23 mouse cellular contexts compared by ENCODE assay signal in the genomic region with DNA sequence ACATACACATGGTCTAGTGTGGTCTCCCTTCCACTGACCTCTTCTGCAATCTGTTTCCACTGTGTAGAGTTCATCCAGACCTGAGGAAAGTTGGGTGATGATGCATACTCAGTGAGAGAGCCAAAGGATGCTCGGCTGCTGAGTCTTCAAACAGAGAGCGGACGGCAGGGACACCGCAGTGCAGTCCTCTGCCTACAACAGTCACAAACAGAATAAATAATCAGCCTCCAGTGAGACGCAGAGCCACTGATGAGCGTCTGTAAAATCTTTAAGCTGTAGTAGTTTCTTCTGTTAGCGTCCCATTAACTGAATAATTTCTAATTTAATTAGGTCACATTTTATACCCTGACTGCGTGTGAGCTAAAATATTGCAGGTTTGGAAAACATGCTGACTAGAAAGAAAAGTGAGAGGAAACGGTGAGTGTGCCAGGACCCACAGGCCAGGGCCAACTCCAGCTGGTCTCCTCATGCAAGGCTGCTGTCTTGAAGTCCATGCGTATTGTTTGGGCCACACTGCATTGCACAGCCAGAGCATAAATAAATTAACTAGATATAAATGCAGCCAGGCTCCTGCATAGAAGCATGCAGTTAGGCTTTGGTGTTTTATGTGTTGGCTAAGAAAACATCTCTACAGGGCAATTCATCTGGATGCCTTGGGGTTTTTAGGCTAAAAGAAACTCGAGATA.
DNase-seq lines count a peak whose midpoint lies in the region; ATAC-seq and TF ChIP-seq lines count a peak whose summit lies in the region.
"Had no signal": no experiment of that assay in that cellular context is flagged by ENCODE, and none has a peak within 500 bp of the region (broad histone marks: within the 10 kb centered on the region; RNA-seq: fewer than 3 reads in every experiment).

No protein-coding gene starts in this region.

- H3K4me3 ChIP-seq in embryonic facial prominence, embryonic 12.5 days, result no peak overlapping the region
- H3K4me3 ChIP-seq in embryonic facial prominence, embryonic 10.5 days, result no peak overlapping the region
- H3K4me3 ChIP-seq in hindbrain, postnatal 0 days (ENCODE audit: low read length), result no peak overlapping the region
- no peak overlapping the region for H3K4me3 ChIP-seq in hindbrain, embryonic 12.5 days
- H3K4me3 ChIP-seq: forebrain, embryonic 10.5 days; heart, adult 2 months; liver, embryonic 13.5 days had no signal

- ATAC-seq in embryonic facial prominence, embryonic 12.5 days (ENCODE audit: insufficient number of reproducible peaks, insufficient read depth, low FRiP score, low TSS enrichment), result peak; percentile 28; the same call in 1 of the 2 replicates
- ATAC-seq in hindbrain, postnatal 0 days, result 0 out of 2 replicates have a peak, but pooled peaks have one; percentile 45
- no peak for ATAC-seq in hindbrain, embryonic 12.5 days (ENCODE audit: low FRiP score)
- ATAC-seq: activated CD4-positive, CD25-positive, alpha-beta regulatory T cell, adult 4 months; inflammation-experienced regulatory T-cells, adult 6 months; midbrain, embryonic 16.5 days had no signal

- no peaks in the 10 kb centered on the region for H3K4me1 ChIP-seq in embryonic facial prominence, embryonic 12.5 days
- H3K4me1 ChIP-seq in embryonic facial prominence, embryonic 10.5 days, result peaks cover 6% of the 10 kb centered on the region; the same call in 1 of the 2 replicates
- H3K4me1 ChIP-seq in hindbrain, postnatal 0 days (ENCODE audit: insufficient read depth, low read length), result peaks cover 12% of the 10 kb centered on the region
- peaks cover 7% of the 10 kb centered on the region; the same call in 1 of the 2 replicates for H3K4me1 ChIP-seq in hindbrain, embryonic 12.5 days
- H3K4me1 ChIP-seq: liver, embryonic 13.5 days had no signal

- H3K4me2 ChIP-seq in embryonic facial prominence, embryonic 12.5 days (replicated peaks), result no peak overlapping the region
- H3K4me2 ChIP-seq in hindbrain, postnatal 0 days (ENCODE audit: low read depth, low read length), result no peak overlapping the region
- H3K4me2 ChIP-seq in hindbrain, embryonic 12.5 days (replicated peaks), result no peak overlapping the region
- H3K4me2 ChIP-seq: liver, embryonic 13.5 days had no signal

- WGBS in embryonic facial prominence, embryonic 12.5 days, result 80% methylated on average over 11 of the region's 11 CpGs
- WGBS in embryonic facial prominence, embryonic 10.5 days, result 87% methylated on average over 11 of the region's 11 CpGs
- 39% methylated on average over 11 of the region's 11 CpGs for WGBS in hindbrain, postnatal 0 days
- WGBS in hindbrain, embryonic 12.5 days, result 82% methylated on average over 11 of the region's 11 CpGs

- no peak for DNase-seq in embryonic facial prominence, embryonic 10.5 days (ENCODE audit: low spot score)
- no peak for DNase-seq in hindbrain, postnatal 0 days (ENCODE audit: low spot score)
- peak; percentile 62 for DNase-seq in Muller cell, postnatal 12 days (ENCODE audit: inconsistent ontology term)
- peak; percentile 27 for DNase-seq in brain, adult 2 months (ENCODE audit: low read depth, low spot score)
- no peak for DNase-seq in spleen, postnatal 14 days (ENCODE audit: low spot score in 2 of 2)
- DNase-seq: adrenal gland, adult 8-10 months; gastrocnemius, postnatal 25 days; heart, adult 2 months; kidney, adult 18-20 months; kidney, postnatal 4 days; liver, embryonic 13.5 days; lung, adult 2 months; lung, postnatal 14 days; retina, postnatal 1 day; right cerebral cortex, postnatal 25 days; spleen, adult 18-20 months; thymus, postnatal 25 days had no signal

- TF ChIP-seq CTCF in hindbrain, postnatal 0 days (IDR thresholded peaks at IDR 0.05; ENCODE audit: low read depth), result no peak

- H3K27ac ChIP-seq in embryonic facial prominence, embryonic 12.5 days, result no peak overlapping the region
- H3K27ac ChIP-seq in embryonic facial prominence, embryonic 10.5 days (replicated peaks), result no peak overlapping the region
- H3K27ac ChIP-seq in hindbrain, postnatal 0 days, result no peak overlapping the region
- no peak overlapping the region for H3K27ac ChIP-seq in hindbrain, embryonic 12.5 days
- H3K27ac ChIP-seq: forebrain, embryonic 10.5 days; heart, adult 2 months; liver, embryonic 13.5 days had no signal

- no peak overlapping the region for H3K9ac ChIP-seq in embryonic facial prominence, embryonic 12.5 days
- H3K9ac ChIP-seq in hindbrain, postnatal 0 days (replicated peaks; ENCODE audit: low read length), result no peak overlapping the region
- H3K9ac ChIP-seq in hindbrain, embryonic 12.5 days, result no peak overlapping the region
- H3K9ac ChIP-seq: liver, embryonic 13.5 days had no signal

- no peaks in the 10 kb centered on the region for H3K27me3 ChIP-seq in embryonic facial prominence, embryonic 12.5 days
- no peaks in the 10 kb centered on the region for H3K27me3 ChIP-seq in embryonic facial prominence, embryonic 10.5 days (replicated peaks; ENCODE audit: low read depth, poor library complexity, severe bottlenecking)
- no peaks in the 10 kb centered on the region for H3K27me3 ChIP-seq in hindbrain, postnatal 0 days (ENCODE audit: insufficient read depth, low read length)
- no peaks in the 10 kb centered on the region for H3K27me3 ChIP-seq in hindbrain, embryonic 12.5 days
- H3K27me3 ChIP-seq: liver, embryonic 13.5 days had no signal

- no peaks in the 10 kb centered on the region for H3K36me3 ChIP-seq in embryonic facial prominence, embryonic 12.5 days
- H3K36me3 ChIP-seq in embryonic facial prominence, embryonic 10.5 days (replicated peaks), result no peaks in the 10 kb centered on the region
- no peaks in the 10 kb centered on the region for H3K36me3 ChIP-seq in hindbrain, postnatal 0 days (ENCODE audit: insufficient read depth, low read length)
- no peaks in the 10 kb centered on the region for H3K36me3 ChIP-seq in hindbrain, embryonic 12.5 days
- H3K36me3 ChIP-seq: forebrain, embryonic 10.5 days; liver, embryonic 13.5 days had no signal

- no peaks in the 10 kb centered on the region for H3K9me3 ChIP-seq in embryonic facial prominence, embryonic 12.5 days
- no peaks in the 10 kb centered on the region for H3K9me3 ChIP-seq in embryonic facial prominence, embryonic 10.5 days
- no peaks in the 10 kb centered on the region for H3K9me3 ChIP-seq in hindbrain, postnatal 0 days (ENCODE audit: low read length)
- H3K9me3 ChIP-seq in hindbrain, embryonic 12.5 days (replicated peaks), result no peaks in the 10 kb centered on the region
- H3K9me3 ChIP-seq: forebrain, embryonic 10.5 days had no signal

Comparison
In these comparisons a context has a peak if more than half of its experiments do, and no peak if none do; other contexts are left out.
1. DNase-seq: peak in Muller cell, postnatal 12 days (single experiment) and brain, adult 2 months (single experiment); none in embryonic facial prominence, embryonic 10.5 days (single experiment), hindbrain, postnatal 0 days (single experiment) and spleen, postnatal 14 days (0 of 2).